Mouse (Mus musculus) frontal cortex, postnatal 14 days (tissue): Measurements from ENCODE around the gene Ghdc.

Experiments used
- DNase-seq, 2 experiments: peaks; one replicate each; pipeline ENCODE4 v3.0.0; 2022; ENCODE audit warnings: low spot score in 2 of 2

Ghdc gene

GRCm38 (mm10) chr11:100718866-100719265, 51.9 kb downstream of the Ghdc start:
- DNase-seq, result no peak

- DNase-seq, result no peak
Observed at GRCm38 (mm10) chr11:100718462-100718861, 52.3 kb downstream of the Ghdc start.

GRCm38 (mm10) chr11:100716649-100717048, 54.1 kb downstream of the Ghdc start:
- DNase-seq, result no peak
